Mouse (Mus musculus) liver, postnatal 0 days (tissue): ENCODE measurements at regions not wholly inside any gene's neighbourhood (a gene's known extent, or its start where the extent isn't known, plus 50 kb on each side); places are given as distances from the start of the nearest gene placed in this dataset.

Source experiments
- ATAC-seq: fragments of 200-750 bp; cut with Nextera tagmentation; 2 replicates; pipeline ENCODE4 v1.8.0; 2017; ENCODE audit warnings: mild to moderate bottlenecking, moderate library complexity
- DNase-seq: peaks from one replicate; pipeline ENCODE4 v3.0.0-alpha.2; 2016
- H3K27ac ChIP-seq: fragments of 300-500 bp; sonication (generic); 2 replicates; pipeline ENCODE4 v1.5.1; 2014; ENCODE audit warnings: antibody characterized with exemption, moderate library complexity, mild to moderate bottlenecking, low read depth
- H3K27me3 ChIP-seq: fragments of 300-500 bp; sonication (generic); 2 replicates; pipeline ENCODE4 v1.6.1; 2014; ENCODE audit warnings: low read length, control low read depth, mixed read lengths; ENCODE audit not compliant: insufficient read depth
- H3K36me3 ChIP-seq: fragments of 300-500 bp; sonication (generic); replicated peaks from 2 replicates; pipeline ENCODE4 v1.6.1; 2014; ENCODE audit warnings: mild to moderate bottlenecking, control low read depth, low read length, moderate library complexity, mixed read lengths; ENCODE audit not compliant: insufficient read depth
- H3K4me1 ChIP-seq: fragments of 300-500 bp; sonication (generic); 2 replicates; pipeline ENCODE4 v1.6.1; 2014; ENCODE audit warnings: antibody characterized with exemption, mild to moderate bottlenecking, control low read depth; ENCODE audit not compliant: insufficient read depth
- H3K4me2 ChIP-seq: fragments of 300-500 bp; sonication (generic); 2 replicates; pipeline ENCODE4 v1.6.1; 2014; ENCODE audit warnings: low read depth, mild to moderate bottlenecking, low read length, moderate library complexity, mixed read lengths
- H3K4me3 ChIP-seq: fragments of 300-500 bp; sonication (generic); 2 replicates; pipeline ENCODE4 v1.5.1; 2014; ENCODE audit warnings: low read depth, low read length
- H3K9ac ChIP-seq: fragments of 300-500 bp; sonication (generic); replicated peaks from 2 replicates; pipeline ENCODE4 v1.6.1; 2014; ENCODE audit warnings: mild to moderate bottlenecking, moderate library complexity
- H3K9me3 ChIP-seq: fragments of 300-500 bp; sonication (generic); 2 replicates; pipeline ENCODE4 v1.6.1; 2016; ENCODE audit warnings: mild to moderate bottlenecking, control low read depth, low read length, mixed read lengths
- CTCF ChIP-seq: sonication (generic); IDR thresholded peaks from 2 replicates; pipeline ENCODE4 v1.5.1; 2016; ENCODE audit warnings: antibody characterized with exemption, low read depth
- EP300 ChIP-seq: IDR thresholded peaks from 2 replicates; pipeline ENCODE4 v1.6.1; 2016; ENCODE audit warnings: antibody characterized with exemption, low read depth, mild to moderate bottlenecking
- WGBS: fragments of 180-500 bp; shearing (Covaris S2); extraction: QIAGEN DNeasy Blood & Tissue Kit; methylation state at CpG from one replicate; pipeline ENCODE4 v1.1.7; 2014; ENCODE audit not compliant: insufficient replicate concordance; 5-methylcytosine and 5-hydroxymethylcytosine counted together

DNA sequence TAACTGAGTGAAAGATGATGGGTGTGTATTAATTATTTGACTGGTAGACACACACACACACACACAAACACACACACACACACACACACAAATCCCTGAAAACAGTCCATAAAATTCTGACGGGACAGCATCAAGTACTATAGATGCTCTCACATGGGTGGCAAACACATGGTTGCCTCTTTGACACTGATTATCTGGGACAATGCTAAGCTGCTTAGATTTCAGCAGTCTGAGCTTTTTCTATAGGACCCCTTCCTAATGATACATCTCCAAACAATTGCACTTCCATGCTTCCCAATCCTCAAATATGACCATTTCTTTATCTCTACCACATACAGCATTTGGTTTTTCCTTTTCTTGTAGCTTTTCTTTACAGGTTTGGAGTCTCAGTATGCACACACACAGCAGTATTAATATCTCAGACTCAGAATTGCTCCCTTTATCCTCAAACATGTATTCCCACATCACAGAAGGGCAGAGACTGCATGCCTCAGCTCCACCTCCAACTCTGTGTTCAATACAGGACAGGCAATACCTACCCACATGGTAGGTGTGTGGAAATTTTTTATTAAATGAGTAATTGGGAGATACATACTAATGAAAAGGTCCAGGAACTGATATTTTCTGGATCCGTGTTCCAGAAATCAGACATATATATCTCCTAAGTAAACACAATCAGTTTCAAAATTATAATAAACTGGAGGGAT lies 110.1 kb upstream of the Igf1 start:
- H3K36me3 ChIP-seq, result no peaks in the 10 kb centered on the region
- H3K27me3 ChIP-seq, result no peaks in the 10 kb centered on the region
- TF ChIP-seq CTCF (no peak), EP300 (no peak)
- no peak overlapping the region for H3K4me2 ChIP-seq
- H3K9me3 ChIP-seq, result no peaks in the 10 kb centered on the region
- WGBS, result 83% methylated on average over 2 of the region's 2 CpGs
- no peaks in the 10 kb centered on the region for H3K4me1 ChIP-seq
- ATAC-seq (no peak), DNase-seq (no peak)
- H3K27ac ChIP-seq, result no peak overlapping the region
- H3K4me3 ChIP-seq, result no peak overlapping the region
- no peak overlapping the region for H3K9ac ChIP-seq

- ATAC-seq (no peak), DNase-seq (no peak)
- H3K36me3 ChIP-seq, result no peaks in the 10 kb centered on the region
- H3K4me1 ChIP-seq, result no peaks in the 10 kb centered on the region
- no peak overlapping the region for H3K27ac ChIP-seq
- H3K27me3 ChIP-seq, result no peaks in the 10 kb centered on the region
- H3K4me2 ChIP-seq, result no peak overlapping the region
- WGBS, result 80% methylated on average over 4 of the region's 4 CpGs
- no peak overlapping the region for H3K4me3 ChIP-seq
- TF ChIP-seq CTCF, result no peak
- H3K9ac ChIP-seq, result no peak overlapping the region
- no peaks in the 10 kb centered on the region for H3K9me3 ChIP-seq
Observed at GRCm38 (mm10) chr10:87748631-87749193, 109.4 kb upstream of the Igf1 start.

DNA sequence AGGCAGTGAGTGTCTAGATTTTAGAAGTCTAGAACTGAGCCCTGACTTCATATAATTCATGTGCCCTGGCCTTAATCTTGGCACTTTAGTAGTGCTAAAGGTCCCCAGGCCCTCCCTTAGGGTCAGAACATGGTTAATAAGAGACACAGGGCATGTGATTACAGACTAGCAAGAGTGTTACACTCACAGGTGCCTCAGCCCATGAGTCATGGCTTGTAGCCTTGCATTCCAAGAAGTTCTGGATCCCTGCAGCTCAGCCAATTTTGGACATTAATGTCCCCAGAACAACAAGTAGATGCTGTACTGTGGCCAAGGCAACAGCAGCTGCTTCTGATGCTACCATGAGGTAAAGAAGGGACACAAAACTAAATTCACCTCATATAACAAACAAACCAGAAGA lies 107.7 kb upstream of the Igf1 start:
- Histone ChIP-seq H3K27ac (no peak overlapping the region), H3K27me3 (no peaks in the 10 kb centered on the region), H3K36me3 (no peaks in the 10 kb centered on the region), H3K4me1 (no peaks in the 10 kb centered on the region), H3K4me2 (no peak overlapping the region), H3K4me3 (no peak overlapping the region), H3K9me3 (no peaks in the 10 kb centered on the region), H3K9ac (no peak overlapping the region)
- no peak for ATAC-seq
- TF ChIP-seq CTCF (no peak), EP300 (no peak)
- no peak for DNase-seq

DNA sequence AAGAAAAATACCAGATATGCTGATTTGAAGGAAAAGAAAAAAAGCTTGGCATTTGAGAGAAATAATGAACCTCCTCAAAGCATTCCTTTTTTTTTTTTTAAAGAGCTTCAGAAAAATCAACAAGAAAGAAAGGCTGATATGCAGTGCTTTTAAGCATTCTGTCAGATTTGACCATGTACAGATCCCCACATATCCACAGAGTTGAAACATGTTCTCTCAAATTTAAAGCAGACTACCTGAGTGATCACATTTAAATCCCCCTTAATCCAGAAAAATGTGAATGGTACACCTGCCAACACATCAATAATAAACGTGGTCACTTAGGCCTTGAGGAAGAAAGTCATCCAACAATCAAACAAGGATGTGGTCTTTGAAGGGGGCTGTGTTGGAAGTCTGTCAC lies 107.1 kb upstream of the Igf1 start:
- Histone ChIP-seq H3K4me3 (no peak overlapping the region), H3K27me3 (no peaks in the 10 kb centered on the region), H3K27ac (no peak overlapping the region), H3K36me3 (no peaks in the 10 kb centered on the region), H3K9ac (no peak overlapping the region), H3K9me3 (no peaks in the 10 kb centered on the region), H3K4me1 (no peaks in the 10 kb centered on the region), H3K4me2 (no peak overlapping the region)
- TF ChIP-seq CTCF (no peak), EP300 (no peak)
- WGBS, result 23% methylated on average over 1 of the region's 1 CpGs
- no peak for DNase-seq
- no peak for ATAC-seq

DNA sequence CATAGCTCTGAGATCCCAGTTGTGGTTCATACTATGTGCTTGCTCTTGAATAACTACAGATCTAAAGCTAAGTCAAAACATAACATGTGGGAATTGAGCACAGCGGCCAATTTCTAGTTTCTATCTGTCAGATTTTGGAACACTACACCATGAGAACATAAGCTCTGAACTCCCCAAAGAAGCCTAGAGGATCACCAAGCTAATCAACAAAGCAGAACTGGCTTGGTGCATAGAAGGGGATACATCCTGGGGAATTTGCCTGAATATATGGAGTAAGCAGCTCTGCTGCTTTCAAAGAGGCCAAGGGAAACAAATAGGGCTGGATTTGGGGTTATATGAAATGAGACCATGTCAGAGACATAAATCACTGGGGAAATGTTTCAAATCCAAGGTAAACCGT lies 105.9 kb upstream of the Igf1 start:
- H3K4me3 ChIP-seq, result no peak overlapping the region
- H3K9me3 ChIP-seq, result no peaks in the 10 kb centered on the region
- no peaks in the 10 kb centered on the region for H3K36me3 ChIP-seq
- H3K27ac ChIP-seq, result no peak overlapping the region
- H3K9ac ChIP-seq, result no peak overlapping the region
- DNase-seq, result no peak
- no peaks in the 10 kb centered on the region for H3K4me1 ChIP-seq
- H3K27me3 ChIP-seq, result no peaks in the 10 kb centered on the region
- H3K4me2 ChIP-seq, result no peak overlapping the region
- no peak for ATAC-seq
- 78% methylated on average over 2 of the region's 2 CpGs for WGBS
- TF ChIP-seq EP300 (no peak), CTCF (no peak)

DNA sequence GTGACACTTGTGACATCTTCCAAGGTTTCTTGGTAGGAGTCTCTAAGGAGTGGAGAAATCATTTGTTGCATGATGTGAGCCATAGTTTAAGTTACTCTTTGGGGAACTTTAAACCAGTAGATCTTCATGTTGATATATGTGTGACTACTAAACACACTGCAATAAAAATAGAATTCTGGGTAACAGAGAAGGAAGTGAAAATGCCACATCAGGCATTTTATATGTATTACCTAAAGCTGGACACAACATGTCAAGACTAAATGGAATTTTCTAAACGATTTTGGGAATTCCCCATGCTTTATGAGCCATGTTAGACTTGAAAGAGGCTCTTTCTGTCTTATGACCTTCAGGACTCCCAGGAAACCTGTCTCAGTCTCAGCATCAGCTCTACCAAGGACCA lies 104.6 kb upstream of the Igf1 start:
- Histone ChIP-seq H3K27ac (no peak overlapping the region), H3K9me3 (no peaks in the 10 kb centered on the region), H3K27me3 (no peaks in the 10 kb centered on the region), H3K4me3 (no peak overlapping the region), H3K9ac (no peak overlapping the region), H3K4me1 (no peaks in the 10 kb centered on the region), H3K36me3 (no peaks in the 10 kb centered on the region), H3K4me2 (no peak overlapping the region)
- DNase-seq (no peak), ATAC-seq (no peak)
- 45% methylated on average over 1 of the region's 1 CpGs for WGBS
- TF ChIP-seq EP300, result no peak
- no peak for TF ChIP-seq CTCF
